Mouse (Mus musculus) cerebellum, postnatal 36 days (tissue): ENCODE measurements around the gene Zcchc10.
"Not testable (repeated sequence)": the region's sequence is repeated elsewhere in the genome, so short reads cannot be mapped to it uniquely, and the experiment has no call there.

Experiments used
- DNase-seq, 2 experiments: peaks; one replicate each; pipeline ENCODE4 v3.0.0; 2021 to 2022; ENCODE audit warnings: mixed read lengths in 2 of 2

Gene Zcchc10

GRCm38 (mm10) chr11:53318041-53318440, 6.4 kb upstream of the Zcchc10 start:
- no peak for DNase-seq

GRCm38 (mm10) chr11:53318568-53318967, 5.9 kb upstream of the Zcchc10 start:
- not testable (repeated sequence) for DNase-seq

- not testable (repeated sequence) for DNase-seq
Observed at GRCm38 (mm10) chr11:53319867-53320266, 4.6 kb upstream of the Zcchc10 start.

- no peak for DNase-seq
Observed at GRCm38 (mm10) chr11:53330325-53330724, 5.8 kb downstream of the Zcchc10 start.

- no peak for DNase-seq
Observed at GRCm38 (mm10) chr11:53331121-53331520, 6.6 kb downstream of the Zcchc10 start.

GRCm38 (mm10) chr11:53332076-53332680, 7.7 kb downstream of the Zcchc10 start:
- DNase-seq, result no peak

GRCm38 (mm10) chr11:53335505-53336181, 11.2 kb downstream of the Zcchc10 start:
- DNase-seq, result no peak

- DNase-seq, result no peak
Observed at GRCm38 (mm10) chr11:53336182-53336571, 11.7 kb downstream of the Zcchc10 start.

GRCm38 (mm10) chr11:53336924-53337323, 12.4 kb downstream of the Zcchc10 start:
- DNase-seq, result no peak

GRCm38 (mm10) chr11:53337684-53338083, 13.2 kb downstream of the Zcchc10 start:
- no peak for DNase-seq

- not testable (repeated sequence) for DNase-seq
Observed at GRCm38 (mm10) chr11:53341019-53341418, 16.5 kb downstream of the Zcchc10 start.

GRCm38 (mm10) chr11:53342711-53343110, 18.2 kb downstream of the Zcchc10 start:
- DNase-seq, result no peak

GRCm38 (mm10) chr11:53345328-53345727, 20.8 kb downstream of the Zcchc10 start:
- no peak for DNase-seq

GRCm38 (mm10) chr11:53345738-53346137, 21.3 kb downstream of the Zcchc10 start:
- DNase-seq, result no peak

GRCm38 (mm10) chr11:53350291-53351223, 26.1 kb downstream of the Zcchc10 start, which contains the start of gene Aff4:
TSS of gene Aff4 (plus strand) at chr11:53350833.
- DNase-seq, result peak; percentile 85 to 91

- peak; percentile 35 to 47 for DNase-seq
Observed at GRCm38 (mm10) chr11:53351224-53351942, 26.9 kb downstream of the Zcchc10 start.

GRCm38 (mm10) chr11:53351943-53352590, 27.6 kb downstream of the Zcchc10 start:
- DNase-seq, result no peak

GRCm38 (mm10) chr11:53358504-53359155, 34.2 kb downstream of the Zcchc10 start:
- DNase-seq, result no peak

- DNase-seq, result no peak
Observed at GRCm38 (mm10) chr11:53367032-53367431, 42.6 kb downstream of the Zcchc10 start.

- DNase-seq, result no peak
Observed at GRCm38 (mm10) chr11:53378918-53379317, 54.4 kb downstream of the Zcchc10 start.
